Mouse (Mus musculus): ENCODE data around the gene Naglu.
A peak's percentile ranks its signal among the peaks of the same experiment; 100 is the strongest.
"Not testable (repeated sequence)": the region's sequence is repeated elsewhere in the genome, so short reads cannot be mapped to it uniquely, and the experiment has no call there.

Naglu gene

DNA sequence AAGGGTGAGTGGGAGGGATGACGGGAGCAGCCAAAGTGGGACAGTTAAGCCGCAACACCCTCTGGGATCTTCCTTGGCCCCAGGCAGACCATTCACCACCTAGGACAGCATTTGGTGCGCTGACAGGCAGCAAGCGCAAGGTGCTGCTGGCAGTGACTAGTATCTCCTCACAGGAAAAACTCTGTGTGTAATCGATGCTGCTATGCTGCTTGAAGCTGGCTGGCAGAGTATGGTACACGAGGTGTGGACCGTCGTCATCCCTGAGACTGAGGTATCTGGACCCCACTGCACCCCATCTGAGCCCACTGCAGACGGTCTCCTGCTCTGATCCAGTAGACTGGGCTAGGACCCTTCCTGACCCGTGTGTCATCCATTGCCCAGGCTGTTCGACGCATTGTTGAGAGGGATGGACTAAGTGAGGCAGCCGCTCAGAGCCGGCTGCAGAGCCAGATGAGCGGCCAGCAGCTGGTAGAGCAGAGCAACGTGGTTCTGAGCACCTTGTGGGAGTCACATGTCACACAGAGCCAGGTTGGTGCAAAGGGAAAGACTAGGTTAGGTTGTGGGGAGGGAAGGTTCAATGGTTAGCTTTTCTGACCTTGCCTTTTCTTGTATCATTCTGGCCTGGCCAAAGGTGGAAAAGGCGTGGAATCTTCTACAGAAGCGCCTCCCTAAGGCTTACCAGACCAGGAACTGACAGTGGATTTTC is 16.0 kb downstream of the Naglu start:
- peak; percentile 92 for DNase-seq

DNA sequence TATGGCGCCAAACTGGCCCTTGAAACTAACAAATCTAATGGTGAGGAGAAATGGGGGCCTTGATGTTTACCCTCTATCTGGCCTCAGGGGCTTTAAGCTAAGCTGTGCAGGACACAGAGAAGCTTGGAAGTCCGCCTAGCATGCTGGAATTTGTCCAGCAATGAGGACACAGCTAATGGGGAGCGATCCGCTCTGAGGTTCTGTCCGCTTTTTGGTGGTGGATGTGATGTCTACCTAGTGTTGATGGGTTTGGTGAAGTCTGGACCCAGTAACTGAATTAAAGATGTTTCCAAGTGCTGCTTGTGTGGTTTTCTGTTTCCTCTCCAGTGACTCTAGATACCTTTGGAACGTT is 16.5 kb downstream of the Naglu start:
- peak; percentile 92 for DNase-seq

DNA sequence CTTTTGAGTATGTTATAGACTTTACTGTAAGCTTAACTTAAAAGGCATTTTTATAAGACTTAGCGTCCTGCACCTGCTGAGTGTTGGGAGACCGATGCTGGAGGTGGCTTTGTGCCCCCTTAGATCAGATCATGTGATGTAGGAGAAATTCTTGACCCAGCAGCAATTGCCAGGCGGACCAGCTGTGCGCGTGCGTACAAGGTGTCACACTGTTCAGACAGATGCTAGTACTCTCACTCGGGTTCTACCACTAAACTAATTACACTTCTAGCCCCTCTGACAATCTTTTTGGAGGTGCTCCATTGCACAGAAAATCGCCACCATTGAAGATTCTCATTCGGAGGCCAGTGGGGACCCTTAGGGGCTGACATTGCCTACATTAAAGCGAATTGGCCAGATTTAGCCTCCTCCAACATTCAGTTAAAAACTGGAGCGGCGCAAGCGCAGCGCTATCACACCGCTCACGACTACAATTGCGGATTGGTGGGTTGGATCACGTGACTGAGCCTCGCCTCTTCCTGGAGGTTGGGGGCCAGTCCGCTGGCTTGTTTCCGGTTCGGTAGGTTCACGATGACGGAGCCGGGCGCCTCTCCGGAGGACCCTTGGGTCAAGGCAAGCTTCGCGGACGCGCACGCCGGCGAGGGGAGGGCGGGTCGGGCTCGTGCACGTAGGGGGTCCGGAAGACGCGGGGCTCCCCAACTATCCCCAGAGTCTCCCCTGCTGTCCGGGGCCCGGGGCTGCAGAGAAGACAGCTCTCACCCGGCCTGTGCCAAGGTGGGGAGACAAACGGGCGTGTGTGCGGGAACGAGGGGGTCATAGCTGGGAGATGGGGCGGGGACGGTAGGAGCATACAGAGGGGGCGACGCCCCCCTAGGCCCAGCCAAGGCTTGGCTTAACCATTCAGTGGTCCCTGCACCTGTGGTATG is 17.2 kb downstream of the Naglu start, which contains the start of gene Mlx:
TSS of gene Mlx (plus strand) at position 522 of the 926 bp plus-strand sequence.
- peak; percentile 100 for DNase-seq

DNA sequence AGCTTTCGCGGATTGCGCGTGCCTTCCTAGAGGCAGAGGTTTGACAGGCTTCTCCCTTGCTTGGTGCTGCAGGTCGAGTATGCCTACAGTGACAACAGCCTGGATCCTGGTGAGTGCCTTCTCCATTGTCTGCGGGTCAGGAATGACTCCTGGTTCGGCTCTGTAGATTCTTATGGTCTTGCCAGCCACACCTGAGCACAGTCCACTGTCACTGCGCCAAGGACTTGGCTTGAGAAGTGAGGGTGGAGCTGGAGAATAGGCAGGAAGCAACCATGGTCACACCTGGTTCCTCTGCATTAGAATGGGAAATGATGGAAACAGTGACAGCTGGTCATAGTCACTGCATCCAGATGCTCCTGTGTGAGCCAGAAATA is 17.9 kb downstream of the Naglu start:
- DNase-seq, result no peak

DNA sequence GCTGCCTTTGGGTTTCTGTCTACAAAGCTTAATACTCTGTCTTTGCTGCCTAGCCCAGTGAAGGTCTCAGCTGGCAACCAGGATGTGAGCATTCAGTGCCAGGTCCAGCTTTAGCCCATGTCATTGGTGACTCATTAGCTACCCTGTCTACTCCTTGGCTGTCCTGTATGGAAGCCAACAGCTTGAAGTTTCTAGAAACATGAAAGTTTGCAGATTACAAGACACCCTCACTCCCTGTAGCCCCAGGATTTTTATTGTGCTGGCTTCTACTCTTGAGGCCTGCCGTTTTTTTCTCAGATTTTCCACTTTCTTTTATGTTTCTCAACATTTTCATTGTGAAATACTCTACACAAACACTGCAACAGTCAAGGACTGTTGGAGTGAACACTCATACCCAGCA is 20.1 kb downstream of the Naglu start:
- no peak for DNase-seq

DNA sequence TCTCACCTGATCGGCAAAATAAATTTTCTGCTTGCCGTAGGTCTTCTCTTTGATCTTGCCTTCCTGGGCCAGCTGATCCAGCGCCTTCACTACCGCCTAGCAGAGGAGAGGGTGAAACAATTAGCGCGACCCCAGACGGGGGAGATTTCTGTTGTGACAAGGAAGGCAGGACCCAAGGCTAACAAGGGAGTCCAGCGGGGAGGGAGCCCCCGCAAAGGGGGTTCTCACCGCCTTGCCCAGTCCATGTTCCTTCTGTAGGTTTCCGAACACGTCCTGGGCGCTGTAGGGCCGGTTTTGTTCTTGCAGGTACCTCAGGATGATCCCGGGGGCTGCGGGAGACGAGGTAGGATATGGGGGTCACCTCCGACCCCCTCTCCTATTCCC is 25.1 kb downstream of the Naglu start:
- no peak for DNase-seq

DNA sequence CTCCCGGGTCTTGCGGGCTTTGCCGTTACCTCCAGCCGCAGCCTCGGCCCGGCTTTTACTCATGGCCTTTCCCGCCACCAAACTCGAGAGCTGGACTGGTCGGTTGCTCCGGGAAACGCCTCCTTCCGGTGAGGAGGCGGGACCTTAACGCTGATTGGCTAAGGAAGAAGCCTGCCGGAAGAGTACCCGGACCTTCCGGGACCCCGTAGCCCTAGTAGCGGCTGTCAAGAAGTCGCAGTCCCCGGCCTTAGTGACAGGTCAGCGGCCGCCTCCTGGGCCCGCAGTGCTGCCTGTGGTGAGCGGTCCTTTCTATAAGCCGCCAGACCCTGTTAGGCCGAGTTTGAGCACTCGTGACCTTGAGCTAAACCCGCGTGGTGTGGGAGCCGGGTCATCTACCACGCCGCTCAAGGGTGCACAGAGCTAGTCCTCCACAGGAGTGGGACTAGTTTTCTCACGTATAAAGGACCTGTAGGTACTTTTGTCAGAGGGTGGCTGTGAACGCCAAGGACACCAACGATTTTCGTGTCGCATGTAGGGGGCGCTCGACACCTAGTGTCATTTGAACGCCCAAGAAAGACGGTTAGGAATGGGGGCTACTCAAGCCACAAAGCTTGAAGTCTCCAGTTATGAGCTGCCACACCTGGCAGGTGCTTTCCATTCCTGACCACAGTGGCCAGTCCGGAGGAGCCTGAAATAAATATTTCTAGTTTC is 25.7 kb downstream of the Naglu start, which contains the start of gene Psmc3ip:
TSS of gene Psmc3ip (minus strand) at position 123 of the 711 bp plus-strand sequence.
- peak; percentile 100 for DNase-seq

DNA sequence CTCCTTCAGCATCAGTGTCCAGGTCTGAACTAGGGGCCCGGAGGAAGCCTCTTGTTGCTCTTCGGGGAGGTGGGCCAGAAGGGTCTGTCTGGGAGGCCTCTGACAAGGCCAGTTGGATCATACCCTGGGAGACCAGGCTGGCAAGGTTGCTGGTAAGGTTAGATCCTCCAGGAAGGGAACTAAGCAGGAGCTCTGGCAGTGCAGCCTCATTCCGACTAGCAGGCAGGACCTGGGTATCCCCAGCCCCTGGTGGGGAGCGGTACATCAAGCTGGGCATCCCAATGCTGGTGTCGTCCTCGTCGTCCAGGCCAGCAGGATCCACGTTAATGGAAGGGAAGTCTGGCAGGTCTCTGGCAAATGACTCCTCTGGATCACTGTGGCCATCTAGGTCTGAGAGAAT is 28.4 kb downstream of the Naglu start:
- DNase-seq, result peak; percentile 91

DNA sequence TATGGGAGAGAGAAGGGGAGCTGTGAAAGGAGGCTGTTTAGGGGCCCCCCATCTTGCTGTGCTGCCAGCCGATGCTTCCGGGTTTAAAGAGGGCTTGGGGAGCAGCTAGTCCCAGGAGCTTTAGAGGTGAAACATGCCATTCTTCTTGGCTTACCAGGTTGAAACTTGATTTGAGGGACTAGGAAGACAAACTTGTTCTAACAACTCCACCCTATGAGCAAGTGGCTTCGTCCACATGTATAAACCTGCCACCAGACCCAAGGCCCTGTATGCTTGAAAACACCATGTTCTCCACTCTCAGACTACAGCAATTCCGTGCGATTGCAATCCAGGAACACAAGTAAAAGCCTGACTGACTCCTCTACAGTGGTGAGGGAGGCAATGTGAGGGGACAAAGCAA is 33.2 kb downstream of the Naglu start:
- no peak for DNase-seq

DNA sequence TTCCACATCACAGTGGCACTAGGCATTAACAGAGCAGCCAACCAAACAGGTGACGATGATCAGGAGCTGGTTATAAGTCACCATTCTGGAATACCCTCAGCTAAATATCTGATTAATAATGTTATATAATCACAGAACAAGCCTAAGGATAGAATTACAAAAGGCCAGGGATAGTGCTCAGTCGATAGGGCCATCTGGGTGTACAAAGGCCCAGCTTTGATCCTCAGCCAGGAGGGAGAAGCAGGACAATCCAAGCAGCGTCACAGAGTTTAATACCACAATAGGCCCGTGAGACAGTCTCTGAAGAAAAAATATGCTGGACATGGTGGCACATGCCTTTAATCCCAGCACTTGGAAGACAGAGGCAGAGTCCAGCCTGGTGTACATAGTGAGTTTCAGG is 39.5 kb downstream of the Naglu start:
- DNase-seq, result peak; percentile 82

DNA sequence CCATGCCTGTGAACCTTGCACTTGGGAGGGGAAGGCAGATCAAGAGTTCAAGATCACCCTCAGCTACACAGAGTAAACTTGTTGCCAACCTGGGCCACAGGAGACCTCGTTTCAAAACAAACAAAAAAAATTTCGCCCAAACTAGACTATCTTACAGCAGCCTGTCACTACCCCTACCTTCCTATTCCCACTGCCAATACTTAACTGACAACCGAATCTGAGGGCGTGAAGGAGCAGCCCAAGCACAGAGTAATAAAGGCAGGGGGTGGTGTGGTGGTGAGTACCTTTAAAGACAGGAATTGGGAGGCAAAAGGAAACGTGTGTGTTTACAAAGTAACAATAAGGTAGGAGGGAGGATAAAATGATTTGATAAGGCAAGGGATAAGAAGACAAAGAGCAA is 40.9 kb downstream of the Naglu start:
- peak; percentile 85 for DNase-seq

DNA sequence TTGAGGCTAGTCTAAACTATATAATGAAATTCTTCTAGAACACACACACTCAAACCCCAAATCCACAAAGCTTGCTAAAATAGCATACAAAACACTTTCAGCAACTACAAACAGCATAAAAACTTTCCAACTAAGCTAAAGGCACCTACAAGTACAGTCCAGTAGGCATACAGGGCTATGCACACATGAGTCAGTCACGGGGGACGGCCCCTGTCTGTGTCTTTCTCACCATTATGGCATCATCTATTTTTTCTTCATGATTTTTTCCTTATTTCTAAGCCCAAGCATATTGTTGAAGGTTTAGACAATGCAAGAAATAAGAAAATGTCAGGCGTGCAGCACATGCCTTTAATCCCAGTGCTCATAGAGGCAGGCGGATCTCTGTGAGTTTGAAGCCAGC is 41.4 kb downstream of the Naglu start:
- DNase-seq, result no peak

DNA sequence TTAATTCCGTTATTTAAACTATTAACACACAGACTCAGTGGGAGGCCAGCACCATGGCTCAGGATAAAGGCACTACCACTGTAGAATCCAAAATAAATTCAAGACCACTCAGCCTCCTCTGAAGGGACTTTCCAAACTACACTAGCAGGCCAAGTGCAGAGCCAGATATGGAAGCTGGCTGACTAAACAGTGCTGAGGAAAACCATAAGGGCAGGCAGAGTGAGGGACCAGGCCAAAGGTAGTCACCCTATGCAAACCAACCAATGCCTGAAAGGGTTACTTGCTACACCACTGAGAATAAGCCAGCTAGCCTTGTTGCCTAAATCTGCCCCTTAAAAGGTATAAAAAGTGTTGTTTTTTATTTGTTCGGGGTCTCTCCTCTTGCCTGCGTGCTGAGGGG is 42.4 kb downstream of the Naglu start:
- no peak for DNase-seq

DNA sequence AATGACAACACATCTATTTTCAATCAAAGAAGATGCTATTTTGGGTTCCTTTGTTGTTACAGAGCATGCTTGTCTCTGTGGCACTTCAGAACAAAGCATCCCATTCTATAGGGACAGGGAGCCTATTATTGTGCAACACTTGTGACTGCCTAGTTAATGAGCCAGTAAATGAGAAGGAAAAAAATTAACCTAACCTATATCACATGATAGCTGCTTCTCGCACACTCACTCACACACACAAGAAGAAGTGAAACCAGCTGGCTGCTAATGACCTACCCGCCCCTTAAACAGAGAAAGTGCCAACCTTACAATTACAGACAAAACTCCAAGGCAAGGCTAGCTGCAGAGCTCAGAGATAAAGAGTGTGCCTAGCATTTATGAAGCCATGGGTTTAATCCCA is 45.8 kb downstream of the Naglu start:
- DNase-seq, result peak; percentile 90

DNA sequence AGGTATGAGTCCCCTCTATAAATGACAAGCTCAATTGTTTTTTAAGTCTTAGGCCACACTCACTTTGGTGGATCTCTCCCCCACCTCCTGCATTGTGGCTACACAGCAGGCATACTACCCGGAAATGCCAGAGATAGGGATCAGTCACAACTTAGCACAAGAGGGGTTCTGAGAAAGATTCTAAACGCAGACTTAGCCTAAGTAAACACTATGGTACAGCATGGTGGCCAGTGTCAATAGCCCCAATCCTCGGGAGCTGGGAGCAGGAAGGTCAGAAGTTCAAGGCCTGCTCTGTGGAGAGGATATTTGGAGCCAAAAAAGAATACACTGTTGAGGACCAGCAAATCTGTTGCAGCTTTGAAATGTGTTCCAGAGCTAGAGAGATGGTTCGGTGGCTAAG is 48.3 kb downstream of the Naglu start:
- DNase-seq, result peak; percentile 88

DNA sequence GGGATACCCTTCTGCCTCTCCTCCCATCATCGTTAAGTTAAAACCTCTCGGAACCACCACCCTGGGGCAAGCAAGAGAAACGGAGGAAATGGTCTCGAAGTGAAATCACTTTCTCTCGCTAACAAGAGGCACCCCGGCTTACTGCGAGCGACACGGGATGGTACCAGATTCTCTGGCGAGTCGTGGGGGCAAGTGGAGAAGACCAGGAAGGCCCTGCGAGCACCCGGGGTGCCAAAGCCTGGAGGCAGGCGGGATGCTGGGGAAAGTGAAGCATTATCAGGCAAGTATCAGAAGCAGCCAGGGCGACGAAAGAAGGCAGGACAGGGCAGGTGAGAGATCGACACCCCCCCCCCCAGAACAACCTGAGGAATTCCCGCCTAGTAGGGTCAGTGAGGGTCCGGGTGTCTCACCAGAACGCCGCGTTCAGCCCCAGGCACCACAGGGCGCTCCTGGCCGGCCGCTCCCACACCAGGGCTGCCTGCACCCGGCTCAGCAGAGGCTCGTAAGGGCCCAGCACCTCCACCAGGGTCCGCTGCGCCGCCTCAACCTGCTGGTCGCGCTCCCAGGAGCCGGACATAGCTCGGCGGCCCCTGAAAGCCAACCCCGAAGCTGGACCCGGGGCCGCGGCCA is 49.4 kb downstream of the Naglu start:
- DNase-seq, result no peak

DNA sequence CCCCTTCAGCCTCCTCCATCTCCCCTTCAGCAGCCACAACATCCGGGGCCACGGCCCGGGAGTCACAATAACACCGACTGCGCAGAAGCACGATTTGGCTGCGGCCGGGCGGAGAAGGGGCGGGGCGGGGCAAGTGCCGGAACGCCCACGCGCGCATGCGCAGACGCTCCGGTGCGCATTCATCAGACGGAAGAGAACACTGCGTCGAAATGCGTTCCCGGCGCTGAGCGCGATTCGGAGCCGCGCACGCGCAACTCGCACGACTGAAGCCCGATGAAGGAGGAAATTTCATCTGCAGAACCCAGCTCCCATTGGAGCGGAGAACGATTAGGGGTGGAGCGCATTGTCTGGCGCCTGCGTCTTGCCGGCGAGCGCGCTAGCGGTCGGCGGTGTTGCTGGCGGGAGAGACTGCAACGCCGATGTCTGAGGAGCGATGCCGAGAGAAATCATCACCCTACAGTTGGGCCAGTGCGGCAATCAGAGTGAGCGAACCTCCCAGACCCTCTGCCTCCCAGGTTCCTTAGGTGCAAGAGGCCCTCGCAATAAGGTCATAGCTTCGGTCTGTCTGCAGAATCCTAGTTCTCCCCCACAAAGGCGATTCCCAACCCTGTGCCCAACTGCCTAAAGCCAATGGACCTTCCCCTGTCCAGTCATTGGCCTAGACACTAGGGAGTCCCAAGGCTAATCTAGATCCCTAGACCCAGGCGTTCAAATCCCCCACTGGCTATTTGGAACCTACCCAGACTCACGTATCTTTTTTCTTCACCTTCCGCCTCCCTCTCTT is 50.1 kb downstream of the Naglu start, which contains the start of the genes Retreg3 and Tubg1:
TSS of gene Retreg3 (minus strand) at position 133 of the 784 bp plus-strand sequence.
TSS of gene Tubg1 (plus strand) at position 178 of the 784 bp plus-strand sequence.
- peak; percentile 100 for DNase-seq

DNA sequence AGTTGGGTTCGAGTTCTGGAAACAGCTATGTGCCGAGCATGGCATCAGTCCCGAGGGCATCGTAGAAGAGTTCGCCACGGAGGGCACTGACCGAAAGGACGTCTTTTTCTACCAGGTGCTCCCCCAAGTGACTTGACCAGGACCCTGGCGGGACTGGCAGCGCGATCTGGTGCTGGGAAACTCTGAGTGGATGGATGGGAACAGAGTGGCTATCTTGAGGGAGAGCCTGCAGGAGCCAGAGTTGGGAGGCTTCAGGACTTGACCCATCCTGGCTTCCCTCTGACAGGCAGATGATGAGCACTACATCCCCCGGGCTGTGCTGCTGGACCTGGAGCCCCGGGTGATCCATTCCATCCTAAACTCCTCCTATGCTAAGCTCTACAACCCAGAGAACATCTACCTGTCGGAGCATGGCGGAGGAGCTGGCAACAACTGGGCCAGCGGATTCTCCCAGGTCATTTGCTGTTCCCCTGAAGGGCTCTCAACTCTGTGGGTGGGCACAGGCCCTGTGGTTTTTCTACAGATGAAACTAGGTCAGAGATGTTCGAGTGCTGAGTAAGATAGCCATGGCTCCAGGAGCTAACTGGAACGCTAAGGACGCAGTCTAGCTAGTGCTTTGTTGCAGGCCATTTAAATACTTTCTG is 50.9 kb downstream of the Naglu start:
- DNase-seq, result no peak

DNA sequence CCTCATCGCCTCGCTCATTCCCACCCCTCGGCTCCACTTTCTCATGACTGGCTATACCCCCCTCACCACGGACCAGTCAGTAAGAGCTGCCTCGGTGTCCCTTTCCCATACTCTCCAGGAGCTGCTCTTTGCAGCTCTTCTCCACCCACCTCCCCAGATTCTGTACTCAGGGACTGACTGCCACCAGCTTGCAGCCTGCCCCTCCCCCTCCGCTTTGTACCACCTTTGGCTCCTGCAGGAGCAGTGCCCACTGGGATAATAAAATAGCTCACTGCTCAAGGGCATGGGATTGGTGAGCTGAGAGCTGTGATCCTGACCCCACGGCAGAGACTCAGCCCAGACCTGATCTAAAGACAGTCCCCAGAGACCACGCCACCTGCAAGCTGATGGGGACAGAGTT is 54.7 kb downstream of the Naglu start:
- not testable (repeated sequence) for DNase-seq

DNA sequence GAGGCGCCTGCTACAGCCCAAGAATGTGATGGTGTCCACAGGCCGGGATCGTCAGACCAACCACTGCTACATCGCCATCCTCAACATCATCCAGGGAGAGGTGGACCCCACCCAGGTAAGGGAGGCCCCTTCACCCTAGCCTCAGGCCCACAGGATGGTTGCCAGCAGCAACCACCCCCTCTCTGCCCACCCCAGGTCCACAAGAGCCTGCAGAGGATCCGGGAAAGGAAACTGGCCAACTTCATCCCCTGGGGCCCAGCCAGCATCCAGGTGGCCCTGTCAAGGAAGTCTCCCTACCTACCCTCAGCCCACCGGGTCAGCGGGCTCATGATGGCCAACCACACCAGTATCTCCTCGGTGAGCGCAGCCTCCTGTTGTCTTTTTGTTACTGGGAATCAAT is 55.2 kb downstream of the Naglu start:
- peak; percentile 91 for DNase-seq

DNA sequence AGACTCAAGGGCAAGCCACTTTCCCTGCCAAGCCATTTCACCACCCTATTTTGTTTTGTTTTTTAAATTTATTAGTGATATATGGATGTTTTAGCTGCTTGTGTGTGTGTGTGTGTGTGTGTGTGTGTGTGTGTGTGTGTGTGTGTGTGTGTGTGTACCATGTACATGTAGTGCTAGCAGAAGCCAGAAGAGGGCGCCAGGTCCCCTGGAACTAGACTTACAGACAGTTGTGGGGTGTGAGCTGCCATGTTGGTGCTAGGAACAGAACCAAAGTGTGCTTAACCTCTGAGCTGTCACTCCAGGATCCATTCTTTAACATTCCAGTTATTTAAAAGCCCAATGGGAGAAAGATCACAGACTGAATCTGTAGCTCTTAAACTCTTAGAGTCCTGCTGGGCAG is 57.3 kb downstream of the Naglu start:
- no peak for DNase-seq
